Mouse (Mus musculus) liver, adult (tissue): Measurements from ENCODE around the gene Lrrc8a.

Experiments used
- GATA4 ChIP-seq: IDR thresholded peaks from 2 replicates; pipeline ENCODE4 v1.6.1; 2014; ENCODE audit warnings: mild to moderate bottlenecking, low read length; ENCODE audit not compliant: insufficient replicate concordance

Lrrc8a gene

DNA sequence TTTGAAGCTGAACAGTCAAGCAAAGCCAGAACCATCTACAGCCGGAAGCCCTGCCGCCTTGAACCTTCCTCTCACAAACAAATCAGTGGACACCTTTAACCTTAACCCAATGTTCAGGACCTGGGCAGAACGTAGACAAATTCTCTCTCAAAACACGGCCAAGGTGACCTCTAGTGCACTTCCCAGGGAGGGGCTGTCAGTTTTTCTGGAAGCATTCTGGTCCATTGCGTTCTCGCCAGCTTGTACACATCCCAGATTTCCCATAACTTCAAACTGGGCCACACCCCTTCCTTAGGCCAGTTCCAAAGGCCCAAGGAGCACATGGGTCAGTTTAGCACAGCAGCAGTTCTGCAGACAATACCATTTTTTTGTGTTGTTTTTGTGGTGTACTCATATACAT is 22.0 kb upstream of the Lrrc8a start:
- peak; percentile 34; the same call in 1 of the 2 replicates for TF ChIP-seq GATA4

- TF ChIP-seq GATA4: no peak
Observed at GRCm38 (mm10) chr2:30216293-30216692, 21.2 kb upstream of the Lrrc8a start.

DNA sequence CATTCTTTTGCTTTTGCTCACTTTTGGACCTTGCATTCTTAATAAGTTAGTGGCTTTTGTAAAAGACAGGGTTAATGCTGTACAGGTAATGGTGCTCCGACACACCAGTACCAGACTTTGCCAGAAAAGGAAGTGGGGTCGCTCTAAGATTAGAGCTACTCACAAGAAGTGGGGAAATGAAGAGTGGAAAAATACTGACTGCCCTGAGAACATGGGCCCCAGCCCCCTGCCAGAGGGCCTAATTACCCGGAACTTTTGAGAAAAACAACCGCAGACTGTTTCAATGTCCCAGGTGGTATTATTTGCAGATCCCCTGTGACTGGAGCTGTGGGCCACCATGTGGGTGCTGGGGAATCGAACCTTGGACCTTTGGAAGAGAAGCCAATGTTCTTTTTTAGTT is 1.9 kb upstream of the Lrrc8a start:
- no peak for TF ChIP-seq GATA4

- TF ChIP-seq GATA4: no peak
Observed at GRCm38 (mm10) chr2:30236426-30237198, 903 bp upstream of the Lrrc8a start.

DNA sequence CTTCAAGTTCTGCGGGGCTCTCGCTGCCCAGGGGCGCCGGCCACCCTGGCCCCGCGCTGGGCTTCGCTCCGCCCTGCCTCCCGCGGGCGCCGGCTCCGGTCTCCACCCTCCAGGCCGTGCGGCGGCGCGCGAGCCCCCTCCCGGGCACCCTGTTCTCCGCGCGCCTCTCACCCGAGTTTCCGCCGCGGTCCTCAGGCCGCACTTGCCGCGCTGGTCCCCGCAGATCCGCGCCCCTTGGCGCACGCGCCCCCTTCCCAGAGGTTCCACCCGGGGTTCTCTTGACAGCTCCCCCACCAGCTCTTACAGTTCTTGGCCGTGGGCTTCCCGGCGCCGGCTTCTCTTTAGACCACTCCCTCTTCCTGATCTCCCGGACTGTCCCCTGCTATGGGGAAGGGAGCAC is 366 bp downstream of the Lrrc8a start:
- TF ChIP-seq GATA4: no peak

GRCm38 (mm10) chr2:30238906-30239465 is 1.5 kb downstream of the Lrrc8a start:
- no peak for TF ChIP-seq GATA4

GRCm38 (mm10) chr2:30239777-30240176 is 2.3 kb downstream of the Lrrc8a start:
- TF ChIP-seq GATA4: peak; percentile 77; the same call in 1 of the 2 replicates

DNA sequence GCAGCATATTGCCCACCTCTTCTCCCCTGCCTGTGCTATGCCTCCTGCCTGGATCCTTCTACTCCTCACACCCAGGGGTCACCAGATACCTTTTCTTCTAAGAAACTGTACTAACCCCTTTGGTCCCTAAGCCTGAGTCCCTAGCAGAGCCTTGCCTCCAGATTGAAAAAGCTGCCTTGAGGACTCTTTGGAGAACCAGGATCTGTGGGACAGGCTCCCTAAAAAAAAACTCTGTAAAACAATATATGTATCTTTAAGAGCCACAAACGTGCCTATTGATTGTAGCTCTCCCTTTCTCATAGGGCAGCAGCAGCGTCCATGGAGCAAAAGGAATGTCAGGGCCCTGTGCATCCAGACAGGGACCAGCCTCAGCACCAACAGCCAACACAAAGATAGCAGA is 2.8 kb downstream of the Lrrc8a start, which contains the start of gene Gm28035:
Gene Gm28035 (plus strand): TSS at position 301 of the 400 bp plus-strand sequence.
- no peak for TF ChIP-seq GATA4

DNA sequence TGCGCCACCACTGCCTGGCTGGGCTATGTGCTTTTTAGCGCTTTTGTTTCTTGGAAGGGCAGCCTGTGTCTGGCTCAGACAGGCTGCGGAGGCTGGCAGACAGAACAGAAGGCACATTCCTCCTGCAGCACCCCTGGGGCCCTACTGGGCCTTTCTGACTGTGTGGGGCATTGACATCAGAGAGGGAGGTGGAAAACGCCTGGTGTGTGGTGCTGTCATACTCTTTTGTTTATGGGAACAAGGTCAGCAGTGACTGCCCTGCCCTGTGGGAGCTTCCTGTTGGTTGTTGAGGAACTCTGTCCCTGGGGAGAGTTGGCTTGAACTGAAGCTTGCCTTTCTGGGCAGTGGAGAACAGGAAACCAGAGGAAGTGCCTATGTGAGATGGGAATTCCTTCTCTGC is 5.0 kb downstream of the Lrrc8a start:
- TF ChIP-seq GATA4: no peak

DNA sequence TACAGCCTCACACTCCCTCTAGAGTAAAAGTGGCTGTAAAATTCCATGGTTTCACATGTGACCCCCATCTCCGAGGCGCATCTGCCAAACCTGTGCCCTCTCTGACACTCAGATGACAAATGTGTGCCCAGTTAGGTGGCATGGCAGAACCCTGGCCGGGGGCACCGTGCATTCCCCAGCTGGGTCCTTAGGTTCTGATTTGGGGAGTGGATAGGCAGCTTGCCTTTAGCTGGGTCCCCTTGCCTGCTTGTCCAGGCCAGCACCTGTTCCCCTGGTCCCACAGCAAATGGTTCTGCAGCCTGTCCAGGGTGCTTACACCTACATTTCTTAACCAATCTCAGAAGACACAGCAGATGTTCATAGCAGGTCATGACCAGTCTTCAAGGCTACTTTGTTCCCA is 5.9 kb downstream of the Lrrc8a start:
- TF ChIP-seq GATA4: no peak

DNA sequence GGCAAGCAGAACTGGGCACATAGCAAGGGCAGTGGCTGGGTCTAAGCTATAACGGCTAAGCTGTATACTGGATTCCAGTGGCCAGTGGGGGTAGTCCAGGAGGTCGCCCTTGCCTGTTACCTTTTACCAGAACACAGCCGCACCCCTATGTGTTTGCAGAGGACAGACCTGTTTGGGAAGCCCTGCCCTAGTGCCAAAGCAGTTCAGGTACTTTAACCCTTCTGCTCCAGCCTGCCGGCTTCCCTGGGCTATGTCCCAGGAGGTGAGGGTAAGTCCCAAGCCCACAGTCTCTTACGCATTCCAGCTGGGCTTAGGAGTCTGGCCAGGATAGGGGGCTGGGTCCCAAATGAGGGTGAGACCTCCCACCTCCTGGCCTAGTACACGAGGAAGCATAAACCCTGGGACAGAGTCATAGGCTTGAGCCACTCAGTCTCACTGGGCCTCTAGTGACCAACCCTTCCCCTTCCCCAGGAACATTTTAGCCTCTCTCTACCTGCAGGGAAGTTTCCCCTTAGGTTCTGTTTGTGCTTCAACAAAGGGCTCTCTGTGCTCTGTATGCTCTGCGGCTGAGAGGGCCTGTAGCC is 7.2 kb downstream of the Lrrc8a start:
- no peak for TF ChIP-seq GATA4

DNA sequence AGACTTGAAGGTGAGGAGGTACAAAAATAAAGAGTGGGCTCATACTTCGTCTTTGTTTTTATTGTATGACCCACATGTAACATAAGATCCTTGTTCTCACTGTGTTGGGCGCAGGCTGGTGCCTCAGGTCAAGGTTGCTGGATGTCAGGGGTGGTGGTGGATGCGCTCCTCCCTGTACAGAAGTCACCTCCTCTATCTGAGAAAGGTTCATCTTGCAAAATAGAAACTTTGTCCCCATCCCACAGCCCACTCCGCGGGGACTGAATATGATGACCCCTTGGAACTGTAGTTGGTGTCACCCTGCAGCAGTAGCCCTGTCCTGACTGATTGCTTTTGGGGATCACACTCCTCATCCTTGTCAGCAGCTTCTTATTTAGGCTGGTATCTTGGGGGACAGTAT is 9.5 kb downstream of the Lrrc8a start:
- TF ChIP-seq GATA4: no peak

DNA sequence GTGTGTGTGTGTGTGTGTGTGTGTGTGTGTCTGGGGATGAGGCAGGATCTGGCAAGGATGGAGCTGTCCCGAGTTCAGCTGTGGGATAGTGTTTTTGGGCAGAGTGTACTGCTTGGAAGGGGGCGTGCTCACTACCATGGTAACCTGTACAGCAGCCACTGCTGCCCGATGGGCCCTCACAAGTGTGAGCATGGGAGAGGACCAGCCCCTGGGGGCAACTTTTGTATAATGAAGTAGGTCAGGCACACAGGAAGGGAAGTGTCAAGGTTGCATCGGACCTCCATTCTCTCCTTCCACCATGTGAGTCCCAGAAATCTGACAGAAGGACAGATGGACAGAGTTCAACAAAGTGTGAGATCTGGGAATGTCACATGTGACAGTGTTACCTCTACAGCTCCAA is 10.2 kb downstream of the Lrrc8a start:
- TF ChIP-seq GATA4: no peak

GRCm38 (mm10) chr2:30249182-30249581 is 11.7 kb downstream of the Lrrc8a start:
- TF ChIP-seq GATA4: no peak

DNA sequence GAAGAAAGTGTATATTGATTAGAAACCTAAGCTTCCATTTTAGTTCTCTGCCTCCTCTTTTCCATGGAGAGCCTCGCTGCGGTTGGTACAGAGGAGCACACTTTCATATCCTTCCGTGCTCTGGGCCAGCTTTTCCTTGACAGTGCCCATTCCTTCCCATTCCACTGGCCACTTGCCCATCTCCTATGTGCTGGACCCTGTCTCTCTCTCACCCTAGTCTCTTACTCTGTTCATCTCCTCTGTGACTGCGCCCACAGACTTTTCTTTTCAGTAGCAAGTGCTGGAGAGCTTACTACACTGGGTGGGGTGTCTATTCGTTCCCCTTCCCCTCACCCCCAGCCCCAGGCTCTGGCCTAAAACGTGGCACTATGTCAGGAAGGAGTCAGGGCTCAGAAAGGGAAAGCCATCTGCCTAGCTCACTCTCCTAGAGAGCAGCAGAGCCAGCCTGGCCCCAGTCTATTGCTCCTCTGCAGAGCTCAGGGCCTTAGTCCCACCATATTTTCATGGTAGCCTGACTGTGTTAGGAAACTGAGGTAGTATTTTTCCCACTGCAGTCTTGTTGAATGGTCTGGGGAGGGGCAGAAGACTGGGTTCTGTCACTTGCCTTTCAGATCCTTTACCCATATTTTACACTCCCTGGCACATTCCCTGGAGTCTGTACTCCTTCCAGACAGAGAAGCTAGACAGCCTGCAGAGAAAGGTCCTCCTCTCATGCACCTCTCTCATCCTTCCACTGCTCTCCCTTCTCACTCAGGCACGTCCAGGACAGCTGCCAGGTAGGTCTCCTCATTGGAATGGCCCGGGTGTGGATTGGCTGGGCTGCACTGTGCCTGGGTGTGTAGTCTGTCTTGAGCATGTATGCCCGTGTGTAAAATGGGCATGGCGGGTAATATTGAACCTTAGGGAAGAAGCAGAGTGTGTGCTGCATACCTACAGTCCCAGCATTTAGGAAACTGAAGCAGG is 12.9 kb downstream of the Lrrc8a start:
- TF ChIP-seq GATA4: no peak
